Mouse (Mus musculus): ENCODE data around the gene Glt1d1.

Glt1d1 gene

DNA sequence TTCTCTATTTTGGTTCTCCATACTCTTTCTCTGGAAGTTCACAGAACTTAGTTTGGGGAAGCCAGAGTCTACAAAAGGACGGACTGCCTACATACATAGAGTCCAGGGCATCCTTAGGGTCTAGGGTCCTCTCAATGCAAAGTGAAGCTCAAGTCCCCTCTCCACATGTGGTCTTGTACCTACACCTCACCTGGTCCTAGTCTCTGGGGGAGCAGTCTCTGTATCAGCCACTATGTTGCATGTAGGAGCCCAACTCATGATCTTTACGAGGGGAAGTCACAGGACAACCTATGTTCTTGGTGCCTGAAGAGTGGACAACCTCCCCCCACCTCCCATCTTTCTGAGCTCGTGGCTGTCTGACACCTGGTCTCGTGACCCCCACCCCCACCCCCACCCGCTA, 391 bp upstream of the Glt1d1 start:
- DNase-seq (ENCODE audit: low spot score in 2 of 2): no peak

GRCm38 (mm10) chr5:127633188-127633587, 1.1 kb downstream of the Glt1d1 start:
- no peak for DNase-seq (ENCODE audit: low spot score in 2 of 2)

DNA sequence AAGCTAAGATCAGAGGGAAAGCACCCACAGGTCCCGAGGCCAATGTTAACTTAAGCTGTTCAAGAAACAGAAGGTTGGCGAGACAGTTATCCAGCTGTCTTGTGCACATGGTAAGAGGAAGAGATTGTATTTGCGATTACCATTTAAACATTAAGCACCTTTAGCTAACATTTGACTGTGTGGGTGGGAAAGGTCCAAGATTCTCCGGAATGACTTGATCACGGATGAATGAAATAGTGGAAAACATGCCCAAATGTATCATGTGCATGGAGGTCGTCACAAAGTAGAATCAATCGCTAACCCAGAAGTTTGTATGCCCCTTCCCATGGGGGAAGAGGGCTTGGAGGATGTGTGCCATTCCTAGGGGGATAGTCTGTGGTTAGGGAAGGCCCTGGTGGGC, 1.6 kb downstream of the Glt1d1 start:
- no peak for DNase-seq (ENCODE audit: low spot score in 2 of 2)

GRCm38 (mm10) chr5:127637622-127638021, 5.6 kb downstream of the Glt1d1 start:
- DNase-seq (ENCODE audit: low spot score in 2 of 2): no peak

- no peak for DNase-seq (ENCODE audit: low spot score in 2 of 2)
Observed at GRCm38 (mm10) chr5:127638177-127638576, 6.1 kb downstream of the Glt1d1 start.

DNA sequence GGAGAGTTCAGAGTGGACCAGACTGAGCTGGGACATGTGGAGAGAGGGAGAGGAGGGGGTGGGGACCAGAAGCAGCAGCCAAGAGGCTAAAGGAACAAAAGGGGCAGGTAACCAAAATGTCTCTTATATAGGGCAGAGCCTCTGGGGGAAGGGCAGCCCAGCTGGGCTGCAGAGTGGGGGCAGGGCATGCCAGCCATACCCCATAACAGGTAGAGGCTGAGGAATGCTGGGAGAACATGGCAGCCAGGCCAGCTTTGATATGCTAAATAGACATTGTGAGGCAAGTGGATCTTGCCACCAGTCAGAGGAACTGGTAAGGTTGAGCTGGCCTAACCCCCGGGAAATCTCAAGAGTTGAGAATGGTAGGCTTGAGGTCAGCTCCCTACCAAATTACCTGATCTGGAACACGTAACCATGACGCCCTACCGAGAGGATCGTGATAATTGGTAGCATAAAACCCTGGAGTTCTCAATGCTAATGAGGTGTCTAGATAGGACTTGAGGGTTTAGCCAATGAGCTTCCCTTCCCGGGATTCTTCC, 7.1 kb downstream of the Glt1d1 start:
- DNase-seq (ENCODE audit: low spot score in 2 of 2): no peak

- no peak for DNase-seq (ENCODE audit: low spot score in 2 of 2)
Observed at GRCm38 (mm10) chr5:127639635-127640034, 7.6 kb downstream of the Glt1d1 start.

GRCm38 (mm10) chr5:127640359-127640758, 8.3 kb downstream of the Glt1d1 start:
- no peak for DNase-seq (ENCODE audit: low spot score in 2 of 2)

GRCm38 (mm10) chr5:127641185-127641958, 9.3 kb downstream of the Glt1d1 start:
- no peak for DNase-seq (ENCODE audit: low spot score in 2 of 2)

- DNase-seq (ENCODE audit: low spot score in 2 of 2): peak; percentile 27 to 32
Observed at GRCm38 (mm10) chr5:127648046-127648445, 16.0 kb downstream of the Glt1d1 start.

GRCm38 (mm10) chr5:127649077-127649476, 17.0 kb downstream of the Glt1d1 start:
- peak; percentile 15 to 25 for DNase-seq (ENCODE audit: low spot score in 2 of 2)

GRCm38 (mm10) chr5:127658257-127658656, 26.2 kb downstream of the Glt1d1 start:
- DNase-seq (ENCODE audit: low spot score in 2 of 2): no peak

DNA sequence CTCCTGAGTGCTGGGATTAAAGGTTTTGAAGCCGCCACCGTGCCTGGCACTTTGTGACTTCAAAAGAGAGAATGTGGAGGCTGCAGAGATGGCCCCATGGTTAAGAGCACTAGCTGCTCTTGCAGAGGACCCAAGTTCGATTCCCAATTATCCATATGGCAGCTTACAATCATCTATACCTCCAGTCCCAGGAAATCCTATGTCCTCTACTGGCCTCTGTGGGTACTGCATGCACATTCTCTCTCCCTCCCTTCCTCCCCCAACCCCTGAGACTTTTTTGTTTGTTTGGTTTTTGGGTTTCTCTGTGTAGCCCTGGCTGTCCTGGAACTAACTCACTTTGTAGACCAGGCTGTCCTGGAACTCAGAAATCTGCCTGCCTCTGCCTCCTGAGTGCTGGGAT, 27.2 kb downstream of the Glt1d1 start:
- no peak for DNase-seq (ENCODE audit: low spot score in 2 of 2)

- no peak for DNase-seq (ENCODE audit: low spot score in 2 of 2)
Observed at GRCm38 (mm10) chr5:127660267-127660666, 28.2 kb downstream of the Glt1d1 start.

GRCm38 (mm10) chr5:127660979-127661378, 28.9 kb downstream of the Glt1d1 start:
- DNase-seq (ENCODE audit: low spot score in 2 of 2): no peak

- DNase-seq (ENCODE audit: low spot score in 2 of 2): no peak
Observed at GRCm38 (mm10) chr5:127673913-127674312, 41.9 kb downstream of the Glt1d1 start.

GRCm38 (mm10) chr5:127677561-127677960, 45.5 kb downstream of the Glt1d1 start:
- DNase-seq (ENCODE audit: low spot score in 2 of 2): no peak

GRCm38 (mm10) chr5:127678501-127678900, 46.4 kb downstream of the Glt1d1 start:
- no peak for DNase-seq (ENCODE audit: low spot score in 2 of 2)

DNA sequence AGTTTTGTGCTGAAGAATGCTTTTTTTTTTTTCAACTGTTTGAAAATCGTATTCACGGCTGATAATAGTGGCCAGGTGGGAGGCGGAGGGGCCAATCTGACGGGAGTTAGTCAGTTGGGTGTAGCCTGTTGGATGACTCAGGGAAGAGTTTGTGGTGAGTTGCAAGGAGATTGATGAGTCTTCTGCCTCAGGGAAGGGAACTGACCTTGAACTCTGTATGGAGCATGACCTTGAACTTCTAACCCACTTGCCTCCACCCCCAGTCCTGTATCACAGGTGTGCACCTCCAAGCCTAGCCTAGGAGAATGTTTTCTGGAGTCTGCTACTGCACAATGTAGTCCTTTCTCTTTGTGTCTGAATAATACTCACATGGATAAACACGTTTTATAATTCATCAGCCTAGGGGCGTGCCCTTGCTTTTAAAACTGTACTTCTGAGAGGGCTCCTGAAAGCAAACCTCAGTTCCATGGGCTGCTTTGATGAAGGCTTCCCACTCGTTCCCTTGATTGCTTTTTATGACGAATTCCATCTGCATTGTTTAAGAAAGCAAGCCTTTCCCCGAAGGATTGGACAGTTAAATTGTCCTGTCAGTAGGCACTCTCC, 56.6 kb downstream of the Glt1d1 start:
- DNase-seq (ENCODE audit: low spot score in 2 of 2): no peak

- DNase-seq (ENCODE audit: low spot score in 2 of 2): no peak
Observed at GRCm38 (mm10) chr5:127691085-127691484, 59.0 kb downstream of the Glt1d1 start.

DNA sequence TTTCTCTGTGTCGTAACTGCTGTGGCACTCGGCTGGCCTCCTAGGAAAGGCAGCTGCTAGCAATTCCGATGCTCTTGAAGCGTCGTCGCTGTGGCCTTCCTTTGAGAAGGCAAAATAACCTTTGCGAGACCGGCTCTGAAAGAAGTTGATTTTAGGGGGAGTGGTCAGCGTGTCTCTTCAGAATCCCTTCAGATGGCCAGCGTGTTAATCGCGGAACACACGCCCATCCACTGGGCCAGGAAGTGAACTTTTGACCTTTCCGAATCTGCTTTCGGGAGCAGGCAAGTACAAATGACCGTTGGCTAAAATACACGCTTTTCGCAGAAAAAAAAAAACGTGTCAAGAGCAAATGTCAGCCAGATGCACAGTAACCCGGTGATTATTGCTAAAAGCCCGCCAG, 59.5 kb downstream of the Glt1d1 start:
- no peak for DNase-seq (ENCODE audit: low spot score in 2 of 2)

- no peak for DNase-seq (ENCODE audit: low spot score in 2 of 2)
Observed at GRCm38 (mm10) chr5:127695898-127696297, 63.8 kb downstream of the Glt1d1 start.

DNA sequence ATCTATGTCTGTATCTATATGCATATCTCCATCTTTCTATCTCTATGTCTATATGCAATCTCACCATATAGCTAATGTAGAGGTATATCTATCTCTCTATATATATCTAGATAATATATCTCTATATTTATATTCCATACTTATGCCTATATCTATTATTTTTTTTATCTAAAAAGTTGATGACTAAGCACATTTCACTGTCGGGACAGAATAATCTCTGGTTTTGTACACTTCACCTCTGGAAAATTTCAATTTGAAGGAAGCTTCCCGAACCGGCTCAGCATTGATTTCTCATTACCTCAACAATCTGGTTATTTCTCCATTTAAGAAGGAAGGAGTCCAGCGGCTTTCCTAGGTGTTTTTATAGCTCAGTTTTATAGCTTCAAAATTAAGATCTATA, 64.5 kb downstream of the Glt1d1 start:
- no peak for DNase-seq (ENCODE audit: low spot score in 2 of 2)
